Mouse (Mus musculus) retina, embryonic 14.5 days (tissue): ENCODE results near the gene Tcstv3.
"Not testable (repeated sequence)": the region's sequence is repeated elsewhere in the genome, so short reads cannot be mapped to it uniquely, and the experiment has no call there.

Experiments
- DNase-seq: peaks from one replicate; pipeline ENCODE4 v3.0.0-alpha.2; 2015; ENCODE audit warnings: low spot score

Tcstv3 gene

DNA sequence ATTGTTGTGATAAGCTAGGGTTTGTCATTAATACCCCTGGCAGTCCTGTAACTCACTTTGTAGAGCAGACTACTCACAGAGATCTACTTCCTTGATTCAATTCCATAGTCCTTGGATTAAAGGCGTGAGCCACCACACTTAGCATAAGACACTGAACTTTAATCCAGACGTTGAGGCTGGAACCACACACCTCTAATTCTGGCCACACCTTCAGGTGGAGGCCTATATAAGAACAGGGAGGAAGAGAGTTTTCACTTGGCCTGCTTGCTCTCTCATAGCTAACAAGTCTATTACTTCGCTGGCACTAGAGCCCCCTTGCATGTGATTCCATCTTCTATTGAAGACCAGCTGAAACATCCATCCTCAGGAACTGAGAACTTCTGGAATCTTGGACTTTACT, at the start of gene Tcstv3:
TSS of gene Tcstv3 (plus strand) at position 301 of the 400 bp plus-strand sequence.
- not testable (repeated sequence) for DNase-seq

- not testable (repeated sequence) for DNase-seq
Observed at GRCm38 (mm10) chr13:120277837-120278236, 38.8 kb upstream of the Tcstv3 start.

GRCm38 (mm10) chr13:120278784-120279183, 37.9 kb upstream of the Tcstv3 start:
- DNase-seq: no peak

GRCm38 (mm10) chr13:120299324-120299894, 17.3 kb upstream of the Tcstv3 start:
- no peak for DNase-seq

DNA sequence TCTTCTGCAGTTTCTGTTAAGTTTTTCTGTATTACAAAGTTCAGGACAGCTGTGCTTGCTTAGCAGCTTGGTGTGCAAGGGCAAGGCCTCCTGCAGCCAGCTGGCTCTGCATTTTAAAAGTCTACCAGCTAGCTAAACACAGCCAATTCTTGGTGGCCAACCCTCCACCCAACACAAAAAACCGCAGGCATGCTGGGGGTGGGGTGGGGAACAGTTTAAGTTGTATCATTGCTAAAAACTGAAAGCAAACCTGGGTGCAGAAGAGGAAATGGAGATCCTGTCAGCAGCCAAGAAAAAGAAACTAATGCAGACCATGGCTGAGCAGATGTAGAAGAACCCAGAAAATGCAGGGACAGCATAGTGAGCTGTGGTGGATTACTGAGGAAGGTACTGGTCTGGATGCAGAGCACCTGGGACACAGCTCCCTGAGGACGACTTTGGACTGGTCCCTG, 16.7 kb upstream of the Tcstv3 start, which contains the start of gene BC147527:
TSS of gene BC147527 (plus strand) at position 402 of the 452 bp plus-strand sequence.
- no peak for DNase-seq

DNA sequence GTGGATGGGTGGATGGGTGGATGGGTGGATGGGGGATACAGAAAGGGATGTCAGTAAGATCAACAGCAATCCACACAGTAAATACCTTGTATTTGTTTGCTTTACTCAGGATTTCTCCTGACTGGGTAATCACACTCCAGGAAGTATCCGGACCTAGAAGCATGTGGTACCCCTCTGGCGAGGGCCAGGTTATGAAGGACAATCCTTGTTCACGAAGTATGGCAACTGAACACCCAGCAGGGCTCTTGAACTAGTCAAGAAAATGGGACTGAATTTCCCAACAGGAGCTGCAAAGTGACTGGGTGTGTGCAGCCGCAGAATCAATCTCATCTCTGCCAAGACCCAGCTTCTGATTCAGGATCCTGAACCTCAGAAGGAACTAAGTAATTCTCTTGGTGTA, 15.8 kb upstream of the Tcstv3 start:
- no peak for DNase-seq

GRCm38 (mm10) chr13:120310749-120311148, 5.9 kb upstream of the Tcstv3 start:
- no peak for DNase-seq

DNA sequence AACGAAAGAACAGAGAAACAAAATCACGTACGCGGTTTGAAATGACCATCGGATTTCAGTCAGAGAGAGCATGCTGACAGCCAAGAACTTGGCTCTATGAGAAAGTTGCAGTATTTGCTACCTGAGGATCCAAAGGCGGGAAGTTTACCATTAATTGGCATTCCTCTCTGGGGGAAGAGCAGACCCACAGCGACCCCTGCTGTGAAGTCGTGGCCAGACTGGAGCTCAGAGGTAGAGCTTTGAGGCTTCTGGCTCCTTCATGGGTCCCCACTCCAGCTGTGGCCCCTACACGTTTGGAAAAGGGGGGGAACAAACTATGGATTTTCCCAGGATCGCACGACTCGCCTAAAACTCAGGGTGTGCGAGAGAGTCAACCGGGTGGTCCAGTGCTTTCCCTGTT, 3.1 kb upstream of the Tcstv3 start:
- DNase-seq: peak; percentile 5

- DNase-seq: no peak
Observed at GRCm38 (mm10) chr13:120320183-120320582, 3.5 kb downstream of the Tcstv3 start.

DNA sequence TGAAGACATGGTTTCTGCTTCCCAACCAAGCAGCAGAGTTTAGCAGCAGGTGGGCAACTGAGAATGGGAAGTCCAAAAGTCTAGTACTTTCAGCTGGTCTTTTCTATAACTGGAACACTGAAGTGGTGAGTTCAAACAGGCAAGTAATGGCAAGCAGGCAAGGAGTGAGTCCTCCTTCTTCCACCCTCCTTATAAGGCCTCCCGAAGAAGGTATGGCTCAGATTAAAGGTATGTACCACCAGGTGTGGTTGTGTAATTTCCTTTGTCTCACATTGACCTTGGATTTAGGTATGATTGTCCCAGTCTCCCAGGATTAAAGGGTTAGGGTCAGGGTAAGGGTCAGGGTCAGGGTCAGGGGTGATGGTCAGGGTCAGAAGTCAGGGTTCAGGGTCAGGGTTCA, 4.0 kb downstream of the Tcstv3 start:
- no peak for DNase-seq
